17 mouse cellular contexts compared by ENCODE assay signal in the genomic region with DNA sequence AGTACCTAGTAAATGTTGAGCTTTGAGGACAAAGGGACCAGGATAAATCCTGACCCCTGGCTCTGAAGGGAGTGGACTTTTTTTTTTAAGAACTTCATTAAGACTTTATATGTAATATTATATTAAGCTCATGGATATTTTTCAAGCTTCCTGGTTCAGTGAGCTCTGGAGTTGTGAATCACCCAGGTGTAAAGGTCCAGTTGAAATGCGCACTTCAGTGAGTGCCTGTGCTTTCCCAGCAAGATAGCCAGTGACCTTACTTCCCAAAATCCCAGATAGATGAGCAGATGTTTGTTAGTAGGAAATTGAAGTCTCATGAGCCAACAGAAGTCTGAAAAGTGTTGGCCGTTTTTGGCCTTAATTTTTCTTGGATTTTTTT. TPM values are rescaled to one million over a fixed set of nuclear protein-coding genes. Genes with fewer than 3 reads are reported as not detected.
DNase-seq lines count a peak whose midpoint lies in the region; ATAC-seq and TF ChIP-seq lines count a peak whose summit lies in the region.
"Had no signal": no experiment of that assay in that cellular context is flagged by ENCODE, and none has a peak within 500 bp of the region (broad histone marks: within the 10 kb centered on the region; RNA-seq: fewer than 3 reads in every experiment).

No protein-coding gene starts in this region.

- no peak for TF ChIP-seq EP300 in heart, adult 2 months (IDR thresholded peaks at IDR 0.05; ENCODE audit: insufficient read depth, low read depth, low read length)

- H3K4me1 ChIP-seq in heart, embryonic 16.5 days (ENCODE audit: control insufficient read depth, insufficient read depth, low read length) = peaks cover 10% of the 10 kb centered on the region
- H3K4me1 ChIP-seq in heart, adult 2 months (ENCODE audit: control insufficient read depth, insufficient read depth, low read length) = no peaks in the 10 kb centered on the region
- 0 out of 2 replicates have a peak, but pooled peaks cover 3% of the 10 kb centered on the region for H3K4me1 ChIP-seq in lung, embryonic 14.5 days (ENCODE audit: insufficient read depth)
- peaks cover 4% of the 10 kb centered on the region; the same call in 1 of the 2 replicates for H3K4me1 ChIP-seq in intestine, postnatal 0 days (replicated peaks; ENCODE audit: control insufficient read depth, insufficient read depth, low read length)
- no peaks in the 10 kb centered on the region for H3K4me1 ChIP-seq in embryonic facial prominence, embryonic 10.5 days
- H3K4me1 ChIP-seq: hindbrain, embryonic 12.5 days; midbrain, embryonic 12.5 days; neural tube, embryonic 13.5 days had no signal

- no peak overlapping the region for H3K4me3 ChIP-seq in heart, embryonic 16.5 days (ENCODE audit: low read length)
- no peak overlapping the region for H3K4me3 ChIP-seq in heart, adult 2 months
- H3K4me3 ChIP-seq in lung, embryonic 14.5 days (ENCODE audit: low read depth, low read length) = no peak overlapping the region
- H3K4me3 ChIP-seq in intestine, postnatal 0 days (ENCODE audit: low read depth, low read length) = no peak overlapping the region
- no peak overlapping the region for H3K4me3 ChIP-seq in embryonic facial prominence, embryonic 10.5 days
- H3K4me3 ChIP-seq: embryonic facial prominence, embryonic 15.5 days; hindbrain, embryonic 12.5 days; midbrain, embryonic 12.5 days; neural tube, embryonic 13.5 days had no signal

- H3K27me3 ChIP-seq in heart, embryonic 16.5 days (ENCODE audit: control insufficient read depth, insufficient read depth, low read length) = no peaks in the 10 kb centered on the region
- H3K27me3 ChIP-seq in heart, adult 2 months (ENCODE audit: control insufficient read depth, insufficient read depth, low read length) = no peaks in the 10 kb centered on the region
- H3K27me3 ChIP-seq in lung, embryonic 14.5 days (ENCODE audit: insufficient read depth, low read length) = no peaks in the 10 kb centered on the region
- H3K27me3 ChIP-seq in intestine, postnatal 0 days (replicated peaks; ENCODE audit: control insufficient read depth, insufficient read depth, low read length) = no peaks in the 10 kb centered on the region
- H3K27me3 ChIP-seq in embryonic facial prominence, embryonic 10.5 days (replicated peaks; ENCODE audit: low read depth, poor library complexity, severe bottlenecking) = no peaks in the 10 kb centered on the region
- H3K27me3 ChIP-seq: embryonic facial prominence, embryonic 15.5 days; hindbrain, embryonic 12.5 days; midbrain, embryonic 12.5 days; neural tube, embryonic 13.5 days had no signal

- H3K27ac ChIP-seq in heart, embryonic 16.5 days (ENCODE audit: low read length) = peak overlapping the region; percentile 46; the same call in 1 of the 2 replicates
- no peak overlapping the region for H3K27ac ChIP-seq in heart, adult 2 months
- 0 out of 2 replicates have a peak overlapping the region, but pooled peaks have one; percentile 26 for H3K27ac ChIP-seq in lung, embryonic 14.5 days (ENCODE audit: low read depth)
- 0 out of 2 replicates have a peak overlapping the region, but pooled peaks have one; percentile 24 for H3K27ac ChIP-seq in intestine, postnatal 0 days (ENCODE audit: low read depth, low read length)
- no peak overlapping the region for H3K27ac ChIP-seq in embryonic facial prominence, embryonic 10.5 days (replicated peaks)
- H3K27ac ChIP-seq: embryonic facial prominence, embryonic 15.5 days; hindbrain, embryonic 12.5 days; midbrain, embryonic 12.5 days; neural tube, embryonic 13.5 days had no signal

- no peaks in the 10 kb centered on the region for H3K36me3 ChIP-seq in heart, embryonic 16.5 days (ENCODE audit: control insufficient read depth, insufficient read depth)
- H3K36me3 ChIP-seq in heart, adult 2 months (ENCODE audit: control insufficient read depth, insufficient read depth, low read length) = no peaks in the 10 kb centered on the region
- H3K36me3 ChIP-seq in lung, embryonic 14.5 days (ENCODE audit: insufficient read depth) = no peaks in the 10 kb centered on the region
- no peaks in the 10 kb centered on the region for H3K36me3 ChIP-seq in intestine, postnatal 0 days (ENCODE audit: control insufficient read depth, insufficient read depth)
- no peaks in the 10 kb centered on the region for H3K36me3 ChIP-seq in embryonic facial prominence, embryonic 10.5 days (replicated peaks)
- H3K36me3 ChIP-seq: embryonic facial prominence, embryonic 15.5 days; hindbrain, embryonic 12.5 days; midbrain, embryonic 12.5 days; neural tube, embryonic 13.5 days had no signal

- H3K9ac ChIP-seq in heart, embryonic 16.5 days (ENCODE audit: low read length) = no peak overlapping the region
- H3K9ac ChIP-seq in heart, adult 2 months (ENCODE audit: low read depth, low read length) = no peak overlapping the region
- H3K9ac ChIP-seq in lung, embryonic 14.5 days = no peak overlapping the region
- no peak overlapping the region for H3K9ac ChIP-seq in intestine, postnatal 0 days (ENCODE audit: low read depth, low read length)
- H3K9ac ChIP-seq: embryonic facial prominence, embryonic 15.5 days; hindbrain, embryonic 12.5 days; midbrain, embryonic 12.5 days; neural tube, embryonic 13.5 days had no signal

- no peak for DNase-seq in heart, adult 2 months
- no peak for DNase-seq in lung, embryonic 14.5 days
- DNase-seq in lung, postnatal 36 days = no peak
- no peak for DNase-seq in embryonic facial prominence, embryonic 10.5 days (ENCODE audit: low spot score)
- DNase-seq: cerebellum, adult 18-20 months; cerebellum, postnatal 25 days; embryo, embryonic 11 days; heart, adult 11 months; spleen, adult 18-20 months had no signal

- TF ChIP-seq CTCF in heart, adult 2 months (IDR thresholded peaks at IDR 0.05) = no peak
- no peak for TF ChIP-seq CTCF in lung, embryonic 14.5 days (IDR thresholded peaks at IDR 0.05; ENCODE audit: low read depth)
- TF ChIP-seq CTCF in intestine, postnatal 0 days (IDR thresholded peaks at IDR 0.05; ENCODE audit: low read depth) = no peak

- H3K4me2 ChIP-seq in heart, embryonic 16.5 days (ENCODE audit: low read depth, low read length) = no peak overlapping the region
- H3K4me2 ChIP-seq in lung, embryonic 14.5 days = no peak overlapping the region
- no peak overlapping the region for H3K4me2 ChIP-seq in intestine, postnatal 0 days (replicated peaks; ENCODE audit: low read depth)
- H3K4me2 ChIP-seq: embryonic facial prominence, embryonic 15.5 days; hindbrain, embryonic 12.5 days; liver, embryonic 11.5 days; midbrain, embryonic 12.5 days; neural tube, embryonic 13.5 days had no signal

- no peak for ATAC-seq in heart, embryonic 16.5 days (replicated peaks; ENCODE audit: extremely low read depth, insufficient read depth, low FRiP score)
- no peak for ATAC-seq in lung, embryonic 14.5 days (ENCODE audit: insufficient read depth)
- peak; percentile 50; the same call in 1 of the 2 replicates for ATAC-seq in intestine, postnatal 0 days
- no peak for ATAC-seq in monocyte, adult 5-6 weeks (replicated peaks; ENCODE audit: insufficient number of reproducible peaks, low FRiP score, low TSS enrichment, poor library complexity, severe bottlenecking)

- 66% methylated on average over 2 of the region's 2 CpGs for WGBS in heart, embryonic 16.5 days
- WGBS in heart, adult 2 months = 63% methylated on average over 2 of the region's 2 CpGs
- WGBS in lung, embryonic 14.5 days = 59% methylated on average over 2 of the region's 2 CpGs
- WGBS in intestine, postnatal 0 days = 48% methylated on average over 2 of the region's 2 CpGs
- WGBS in embryonic facial prominence, embryonic 10.5 days = 68% methylated on average over 2 of the region's 2 CpGs

- no peak for TF ChIP-seq POLR2A in heart, adult 2 months (IDR thresholded peaks at IDR 0.05; ENCODE audit: insufficient read depth, low read depth, low read length)

- no peaks in the 10 kb centered on the region for H3K79me2 ChIP-seq in heart, adult 2 months (replicated peaks; ENCODE audit: control insufficient read depth, insufficient read depth, low read length)

- no peaks in the 10 kb centered on the region for H3K9me3 ChIP-seq in heart, embryonic 16.5 days (replicated peaks; ENCODE audit: control insufficient read depth, low read length)
- H3K9me3 ChIP-seq in lung, embryonic 14.5 days (ENCODE audit: low read depth, low read length) = no peaks in the 10 kb centered on the region
- no peaks in the 10 kb centered on the region for H3K9me3 ChIP-seq in intestine, postnatal 0 days (ENCODE audit: control insufficient read depth)
- H3K9me3 ChIP-seq in embryonic facial prominence, embryonic 10.5 days = no peaks in the 10 kb centered on the region
- H3K9me3 ChIP-seq: embryonic facial prominence, embryonic 15.5 days; hindbrain, embryonic 12.5 days; midbrain, embryonic 12.5 days; neural tube, embryonic 13.5 days had no signal

- intact Hi-C loops in heart, adult 2 months (cut with DNase I) = no loop called here

RNA-seq across cellular contexts. Expression of a gene that starts 6.0 kb away (rescaled TPM):
- 7.6 and 8.9 TPM in 2 replicates for polyA plus RNA-seq in heart, embryonic 16.5 days (2015; fragmentation: Nextera tagmentation; extraction: Ambion mirVana)
- 10 to 100 TPM; 13.8 to 14.5 TPM for total RNA-seq in heart, adult 2 months (2021)
- polyA plus RNA-seq in heart, adult 2 months (2012; rRNA removed) = 6.1 and 11.8 TPM in 2 replicates
- 28.4 and 29.7 TPM in 2 replicates for polyA plus RNA-seq in lung, embryonic 14.5 days (2014; fragmentation: Nextera tagmentation; extraction: Ambion mirVana)
- polyA plus RNA-seq in intestine, postnatal 0 days (2015; fragmentation: Nextera tagmentation; extraction: Ambion mirVana) = 12.9 and 20.9 TPM in 2 replicates
- 14.6 and 17.8 TPM in 2 replicates for polyA plus RNA-seq in embryonic facial prominence, embryonic 10.5 days (2016; fragmentation: Nextera tagmentation; extraction: Ambion mirVana)
- 3.1 to 21.5 TPM (median 11.7 TPM) in 3 replicates for total RNA-seq in monocyte, adult 5-6 weeks (2017)

RNA-seq across cellular contexts. Expression of a gene that starts 18.5 kb away (rescaled TPM):
- polyA plus RNA-seq in heart, embryonic 16.5 days (2015; fragmentation: Nextera tagmentation; extraction: Ambion mirVana) = 94.0 and 102 TPM in 2 replicates
- total RNA-seq in heart, adult 2 months (2021) = 10 to 100 TPM; 44.0 to 49.2 TPM
- 20.0 and 39.1 TPM in 2 replicates for polyA plus RNA-seq in heart, adult 2 months (2012; rRNA removed)
- polyA plus RNA-seq in lung, embryonic 14.5 days (2014; fragmentation: Nextera tagmentation; extraction: Ambion mirVana) = 78.6 and 86.0 TPM in 2 replicates
- 106 and 113 TPM in 2 replicates for polyA plus RNA-seq in intestine, postnatal 0 days (2015; fragmentation: Nextera tagmentation; extraction: Ambion mirVana)
- polyA plus RNA-seq in embryonic facial prominence, embryonic 10.5 days (2016; fragmentation: Nextera tagmentation; extraction: Ambion mirVana) = 70.4 and 73.0 TPM in 2 replicates
- total RNA-seq in monocyte, adult 5-6 weeks (2017) = 51.1 to 74.7 TPM (median 65.5 TPM) in 3 replicates

Comparison
In these comparisons a context has a peak if more than half of its experiments do, and no peak if none do; other contexts are left out.
1. H3K27ac ChIP-seq: peak in heart, embryonic 16.5 days (single experiment), lung, embryonic 14.5 days (single experiment) and intestine, postnatal 0 days (single experiment); none in heart, adult 2 months (single experiment) and embryonic facial prominence, embryonic 10.5 days (single experiment).